Mouse (Mus musculus) frontal cortex, postnatal 25 days (tissue): Measurements from ENCODE around the gene Kmt2c.

Experiments
- DNase-seq, 2 experiments: peaks; one replicate each; pipeline ENCODE4 v3.0.0; 2022; ENCODE audit warnings: low spot score in 2 of 2

The Kmt2c gene

GRCm38 (mm10) chr5:25498346-25498820, at the start of gene Kmt2c:
Gene Kmt2c (minus strand): TSS chr5:25498783.
- DNase-seq = peak; percentile 60

- DNase-seq = no peak
Measured at GRCm38 (mm10) chr5:25546912-25547311, 48.3 kb upstream of the Kmt2c start.

GRCm38 (mm10) chr5:25544566-25544965, 46.0 kb upstream of the Kmt2c start:
- no peak for DNase-seq

GRCm38 (mm10) chr5:25544061-25544460, 45.5 kb upstream of the Kmt2c start:
- DNase-seq = no peak

GRCm38 (mm10) chr5:25541661-25542060, 43.1 kb upstream of the Kmt2c start:
- no peak for DNase-seq

GRCm38 (mm10) chr5:25540921-25541320, 42.3 kb upstream of the Kmt2c start:
- no peak for DNase-seq

- no peak for DNase-seq
Measured at GRCm38 (mm10) chr5:25540412-25540811, 41.8 kb upstream of the Kmt2c start.

GRCm38 (mm10) chr5:25536921-25537409, 38.4 kb upstream of the Kmt2c start:
- no peak for DNase-seq

- DNase-seq = no peak
Measured at GRCm38 (mm10) chr5:25536451-25536850, 37.9 kb upstream of the Kmt2c start.

GRCm38 (mm10) chr5:25535566-25535965, 37.0 kb upstream of the Kmt2c start:
- no peak for DNase-seq

- no peak for DNase-seq
Measured at GRCm38 (mm10) chr5:25533298-25533697, 34.7 kb upstream of the Kmt2c start.

GRCm38 (mm10) chr5:25532256-25533147, 33.9 kb upstream of the Kmt2c start:
- DNase-seq = no peak

- DNase-seq = no peak
Measured at GRCm38 (mm10) chr5:25530629-25531028, 32.0 kb upstream of the Kmt2c start.

- peak; percentile 98 to 100 for DNase-seq
Measured at GRCm38 (mm10) chr5:25529529-25530421, 31.2 kb upstream of the Kmt2c start.

- peak in 1 of 2 experiments; percentile 5 for DNase-seq
Measured at GRCm38 (mm10) chr5:25528851-25529528, 30.4 kb upstream of the Kmt2c start.

- no peak for DNase-seq
Measured at GRCm38 (mm10) chr5:25527971-25528370, 29.4 kb upstream of the Kmt2c start.

- no peak for DNase-seq
Measured at GRCm38 (mm10) chr5:25526926-25527325, 28.3 kb upstream of the Kmt2c start.

GRCm38 (mm10) chr5:25526116-25526515, 27.5 kb upstream of the Kmt2c start:
- no peak for DNase-seq

GRCm38 (mm10) chr5:25521461-25521860, 22.9 kb upstream of the Kmt2c start:
- no peak for DNase-seq

- no peak for DNase-seq
Measured at GRCm38 (mm10) chr5:25519820-25520219, 21.2 kb upstream of the Kmt2c start.

GRCm38 (mm10) chr5:25517550-25517949, 19.0 kb upstream of the Kmt2c start:
- DNase-seq = no peak
